Mouse (Mus musculus) heart, adult 8-10 months (tissue): ENCODE data around the gene Maats1. TPM values are rescaled to one million over a fixed set of nuclear protein-coding genes. Genes with fewer than 3 reads are reported as not detected.

Source experiments
- total RNA-seq, 4 experiments: library from RNA; stranded (reverse); gene quantifications; 2 replicates each; pipeline ENCODE4 v1.2.4; 2022

Maats1 gene
- total RNA-seq, 4 experiments from 2014 or later, result not detected

Other genes starting within 250 kb of the Maats1 start
- gene Nr1i2, start 47.3 kb downstream of the Maats1 start, total RNA-seq, result not detected
- 100 to 1,000 TPM; 269 to 387 (median 331) TPM for gene Cox17, start 4.8 kb upstream of the Maats1 start, total RNA-seq
- gene Gm21987, start 4.9 kb upstream of the Maats1 start, total RNA-seq, result not detected
- gene Popdc2, start 20.1 kb upstream of the Maats1 start, total RNA-seq, result 100 to 1,000 TPM; 451 to 631 (median 553) TPM
- 10 to 100 TPM in 3 of 4 experiments, 1 to 10 TPM in 1; 5.9 to 12.0 (median 10.6) TPM for gene Pla1a, start 91.0 kb upstream of the Maats1 start, total RNA-seq
- gene Adprh, start 110.6 kb upstream of the Maats1 start, total RNA-seq, result 10 to 100 TPM; 23.8 to 24.8 (median 24.0) TPM
- gene Cd80, start 113.4 kb upstream of the Maats1 start, total RNA-seq, result 1 to 10 TPM in 1 of 4 experiments, under 1 TPM in 3; 0.54 to 1.3 (median 0.77) TPM
- gene Timmdc1, start 180.5 kb upstream of the Maats1 start, total RNA-seq, result 10 to 100 TPM; 63.6 to 71.6 (median 66.7) TPM
- gene Poglut1, start 208.1 kb upstream of the Maats1 start, total RNA-seq, result 10 to 100 TPM; 10.7 to 12.3 (median 11.2) TPM
- gene Tmem39a, start 216.6 kb upstream of the Maats1 start, total RNA-seq, result 10 to 100 TPM; 16.0 to 23.6 (median 17.4) TPM